Mouse (Mus musculus) lung, adult 2 months (tissue): Measurements from ENCODE around the gene Clic3.

Experiments
- CTCF ChIP-seq: fragments of 200-500 bp; IDR thresholded peaks from 2 replicates; pipeline ENCODE4 v1.5.1; 2011; ENCODE audit warnings: mild to moderate bottlenecking, low read length, control low read depth; ENCODE audit not compliant: insufficient read depth
- POLR2A ChIP-seq: fragments of 200-500 bp; IDR thresholded peaks from 2 replicates; pipeline ENCODE4 v1.6.1; 2011; ENCODE audit warnings: low read depth, mild to moderate bottlenecking, control low read depth, low read length, borderline replicate concordance; ENCODE audit errors: extremely low read depth

GRCm38 (mm10) chr2:25487965-25488670 is 31.5 kb downstream of the Clic3 start:
- TF ChIP-seq CTCF (no peak), POLR2A (no peak)
